Mouse (Mus musculus) thymus, adult 2 months (tissue): ENCODE measurements around the gene Bpgm.

Experiments
- CTCF ChIP-seq: fragments of 200-500 bp; IDR thresholded peaks from 2 replicates; pipeline ENCODE4 v1.5.1; 2012; ENCODE audit warnings: mild to moderate bottlenecking, control low read depth, low read length, moderate library complexity, borderline replicate concordance; ENCODE audit not compliant: control insufficient read depth, poor library complexity, insufficient read depth; ENCODE audit errors: extremely low read depth
- POLR2A ChIP-seq: fragments of 200-500 bp; IDR thresholded peaks from 2 replicates; pipeline ENCODE4 v1.6.1; 2012; ENCODE audit warnings: mild to moderate bottlenecking, low read length, control low read depth, moderate library complexity; ENCODE audit not compliant: control insufficient read depth, poor library complexity, insufficient read depth; ENCODE audit errors: extremely low read depth

- no peak for TF ChIP-seq CTCF
- TF ChIP-seq POLR2A, result no peak
Observed at GRCm38 (mm10) chr6:34526389-34526788, 50.4 kb downstream of the Bpgm start.
